Mouse (Mus musculus) ovary, postnatal 36 days (tissue): ENCODE results near the gene Mlh1.

Experiments used
- DNase-seq: peaks from one replicate; pipeline ENCODE4 v3.0.0; 2022; ENCODE audit warnings: low spot score, mixed read lengths

Gene Mlh1

GRCm38 (mm10) chr9:111285676-111286075 lies 14.1 kb upstream of the Mlh1 start:
- DNase-seq = no peak

GRCm38 (mm10) chr9:111285061-111285460 lies 13.5 kb upstream of the Mlh1 start:
- no peak for DNase-seq

GRCm38 (mm10) chr9:111275156-111275555 lies 3.6 kb upstream of the Mlh1 start:
- no peak for DNase-seq

- no peak for DNase-seq
Observed at GRCm38 (mm10) chr9:111273958-111274357, 2.4 kb upstream of the Mlh1 start.

- DNase-seq = no peak
Observed at GRCm38 (mm10) chr9:111272996-111273785, 1.6 kb upstream of the Mlh1 start.

- no peak for DNase-seq
Observed at GRCm38 (mm10) chr9:111272356-111272755, 765 bp upstream of the Mlh1 start.

- DNase-seq = no peak
Observed at GRCm38 (mm10) chr9:111271056-111271433, 546 bp downstream of the Mlh1 start.

GRCm38 (mm10) chr9:111270606-111271005 lies 985 bp downstream of the Mlh1 start:
- no peak for DNase-seq

GRCm38 (mm10) chr9:111267998-111268397 lies 3.6 kb downstream of the Mlh1 start:
- no peak for DNase-seq

- DNase-seq = no peak
Observed at GRCm38 (mm10) chr9:111261356-111261755, 10.2 kb downstream of the Mlh1 start.

GRCm38 (mm10) chr9:111260360-111260985 lies 11.1 kb downstream of the Mlh1 start:
- DNase-seq = peak; percentile 15

- DNase-seq = no peak
Observed at GRCm38 (mm10) chr9:111252161-111252869, 19.3 kb downstream of the Mlh1 start.

GRCm38 (mm10) chr9:111247682-111248246 lies 23.8 kb downstream of the Mlh1 start:
- DNase-seq = no peak

GRCm38 (mm10) chr9:111245546-111245945 lies 26.0 kb downstream of the Mlh1 start:
- no peak for DNase-seq

GRCm38 (mm10) chr9:111243384-111243783 lies 28.2 kb downstream of the Mlh1 start:
- DNase-seq = no peak

GRCm38 (mm10) chr9:111239821-111240220 lies 31.8 kb downstream of the Mlh1 start:
- no peak for DNase-seq

GRCm38 (mm10) chr9:111237726-111238125 lies 33.9 kb downstream of the Mlh1 start:
- no peak for DNase-seq

GRCm38 (mm10) chr9:111234701-111235100 lies 36.9 kb downstream of the Mlh1 start:
- DNase-seq = no peak

- DNase-seq = no peak
Observed at GRCm38 (mm10) chr9:111228446-111228845, 43.1 kb downstream of the Mlh1 start.

- no peak for DNase-seq
Observed at GRCm38 (mm10) chr9:111223406-111223805, 48.2 kb downstream of the Mlh1 start.

GRCm38 (mm10) chr9:111221580-111221979 lies 50.0 kb downstream of the Mlh1 start:
- no peak for DNase-seq

GRCm38 (mm10) chr9:111220551-111221080 lies 51.0 kb downstream of the Mlh1 start:
- DNase-seq = no peak
